Mouse (Mus musculus) forebrain, embryonic 11.5 days (tissue): ENCODE measurements around the gene Rcsd1. TPM values are rescaled to one million over a fixed set of nuclear protein-coding genes. Genes with fewer than 3 reads are reported as not detected.

Experiments
- ATAC-seq: fragments of 200-750 bp; cut with Nextera tagmentation; replicated peaks from 2 replicates; pipeline ENCODE4 v1.8.0; 2017; ENCODE audit warnings: moderate TSS enrichment; ENCODE audit not compliant: low FRiP score
- DNase-seq: peaks from one replicate; pipeline ENCODE4 v3.0.0-alpha.2; 2017; ENCODE audit warnings: low spot score
- H3K27ac ChIP-seq: fragments of 300-500 bp; sonication (generic); 2 replicates; pipeline ENCODE4 v1.5.1; 2014; ENCODE audit warnings: low read depth, low read length
- H3K27me3 ChIP-seq: fragments of 300-500 bp; sonication (generic); 2 replicates; pipeline ENCODE4 v1.6.1; 2014; ENCODE audit warnings: mild to moderate bottlenecking, low read length, mixed read lengths; ENCODE audit not compliant: control insufficient read depth, insufficient read depth
- H3K36me3 ChIP-seq: fragments of 300-500 bp; sonication (generic); 2 replicates; pipeline ENCODE4 v1.6.1; 2014; ENCODE audit warnings: mild to moderate bottlenecking, low read length, moderate library complexity, mixed read lengths; ENCODE audit not compliant: control insufficient read depth, insufficient read depth
- H3K4me1 ChIP-seq: fragments of 300-500 bp; sonication (generic); replicated peaks from 2 replicates; pipeline ENCODE4 v1.6.1; 2014; ENCODE audit warnings: low read length, mixed read lengths; ENCODE audit not compliant: control insufficient read depth, insufficient read depth
- H3K4me2 ChIP-seq: fragments of 300-500 bp; sonication (generic); 2 replicates; pipeline ENCODE4 v1.6.1; 2014; ENCODE audit warnings: low read depth, mild to moderate bottlenecking, low read length, moderate library complexity, mixed read lengths; ENCODE audit not compliant: severe bottlenecking
- H3K4me3 ChIP-seq: fragments of 300-500 bp; sonication (generic); 2 replicates; pipeline ENCODE4 v1.5.1; 2014; ENCODE audit warnings: low read depth, low read length
- H3K9ac ChIP-seq: fragments of 300-500 bp; sonication (generic); 2 replicates; pipeline ENCODE4 v1.6.1; 2014; ENCODE audit warnings: low read length
- H3K9me3 ChIP-seq: fragments of 300-500 bp; sonication (generic); 2 replicates; pipeline ENCODE4 v1.6.1; 2016; ENCODE audit warnings: low read length, mixed read lengths; ENCODE audit not compliant: control insufficient read depth
- WGBS: fragments of 180-500 bp; shearing (Covaris S2); extraction: QIAGEN DNeasy Blood & Tissue Kit; methylation state at CpG from one replicate; pipeline ENCODE4 v1.1.7; 2014; 5-methylcytosine and 5-hydroxymethylcytosine counted together
- polyA plus RNA-seq: library from polyadenylated mRNA; unstranded; fragments of >200 nt; fragmentation: Nextera tagmentation; extraction: Ambion mirVana; gene quantifications from 2 replicates; pipeline ENCODE4 v1.2.1, GENCODE M21; 2014

The Rcsd1 gene
- polyA plus RNA-seq, 1 experiment from 2014 or later: 7.2 TPM

- DNase-seq: no peak
- ATAC-seq: no peak
- Histone ChIP-seq H3K4me1 (no peaks in the 10 kb centered on the region), H3K27ac (no peak overlapping the region), H3K27me3 (no peaks in the 10 kb centered on the region), H3K4me3 (no peak overlapping the region), H3K9ac (no peak overlapping the region), H3K9me3 (no peaks in the 10 kb centered on the region), H3K4me2 (no peak overlapping the region), H3K36me3 (no peaks in the 10 kb centered on the region)
- 57% methylated on average over 15 of the region's 15 CpGs for WGBS
These were observed 30.5 kb downstream of the Rcsd1 start for GRCm38 (mm10) chr1:165678861-165679617.

- 69% methylated on average over 4 of the region's 4 CpGs for WGBS
- DNase-seq: no peak
- no peak for ATAC-seq
- Histone ChIP-seq H3K36me3 (no peaks in the 10 kb centered on the region), H3K9me3 (no peaks in the 10 kb centered on the region), H3K4me3 (no peak overlapping the region), H3K27me3 (no peaks in the 10 kb centered on the region), H3K27ac (no peak overlapping the region), H3K9ac (no peak overlapping the region), H3K4me2 (no peak overlapping the region), H3K4me1 (no peaks in the 10 kb centered on the region)
These were observed 32.0 kb downstream of the Rcsd1 start for GRCm38 (mm10) chr1:165677558-165677957.

GRCm38 (mm10) chr1:165676993-165677392, 32.6 kb downstream of the Rcsd1 start:
- no peaks in the 10 kb centered on the region for H3K4me1 ChIP-seq
- ATAC-seq (no peak), DNase-seq (no peak)
- no peak overlapping the region for H3K9ac ChIP-seq
- H3K4me3 ChIP-seq: no peak overlapping the region
- no peak overlapping the region for H3K4me2 ChIP-seq
- 91% methylated on average over 3 of the region's 3 CpGs for WGBS
- no peak overlapping the region for H3K27ac ChIP-seq
- H3K27me3 ChIP-seq: no peaks in the 10 kb centered on the region
- H3K9me3 ChIP-seq: no peaks in the 10 kb centered on the region
- no peaks in the 10 kb centered on the region for H3K36me3 ChIP-seq

GRCm38 (mm10) chr1:165675167-165675566, 34.4 kb downstream of the Rcsd1 start:
- Histone ChIP-seq H3K4me1 (no peaks in the 10 kb centered on the region), H3K4me2 (no peak overlapping the region), H3K9me3 (no peaks in the 10 kb centered on the region), H3K27me3 (no peaks in the 10 kb centered on the region), H3K9ac (no peak overlapping the region), H3K36me3 (no peaks in the 10 kb centered on the region), H3K4me3 (no peak overlapping the region), H3K27ac (no peak overlapping the region)
- no peak for ATAC-seq
- DNase-seq: no peak
- 92% methylated on average over 9 of the region's 9 CpGs for WGBS

- Histone ChIP-seq H3K27me3 (no peaks in the 10 kb centered on the region), H3K27ac (no peak overlapping the region)
These were observed 37.2 kb downstream of the Rcsd1 start for GRCm38 (mm10) chr1:165672355-165672754.

GRCm38 (mm10) chr1:165670056-165670455, 39.5 kb downstream of the Rcsd1 start:
- no peaks in the 10 kb centered on the region for H3K4me1 ChIP-seq
- H3K4me2 ChIP-seq: no peak overlapping the region
- no peak overlapping the region for H3K9ac ChIP-seq
- H3K27ac ChIP-seq: no peak overlapping the region
- no peaks in the 10 kb centered on the region for H3K9me3 ChIP-seq
- H3K27me3 ChIP-seq: no peaks in the 10 kb centered on the region
- 79% methylated on average over 6 of the region's 6 CpGs for WGBS
- ATAC-seq: no peak
- H3K4me3 ChIP-seq: no peak overlapping the region
- H3K36me3 ChIP-seq: no peaks in the 10 kb centered on the region
- no peak for DNase-seq

More at GRCm38 (mm10) chr1:165672355-165672754, 37.2 kb downstream of the Rcsd1 start:
- no peaks in the 10 kb centered on the region for H3K4me1 ChIP-seq
- WGBS: 77% methylated on average over 9 of the region's 9 CpGs
- no peak for DNase-seq
- no peak overlapping the region for H3K4me3 ChIP-seq
- H3K9ac ChIP-seq: no peak overlapping the region
- ATAC-seq: no peak
- no peak overlapping the region for H3K4me2 ChIP-seq
- no peaks in the 10 kb centered on the region for H3K36me3 ChIP-seq
- no peaks in the 10 kb centered on the region for H3K9me3 ChIP-seq

- WGBS: 79% methylated on average over 4 of the region's 4 CpGs
- H3K27me3 ChIP-seq: no peaks in the 10 kb centered on the region
- H3K4me2 ChIP-seq: no peak overlapping the region
- H3K4me1 ChIP-seq: no peaks in the 10 kb centered on the region
- H3K27ac ChIP-seq: no peak overlapping the region
- H3K36me3 ChIP-seq: no peaks in the 10 kb centered on the region
- no peak overlapping the region for H3K9ac ChIP-seq
- DNase-seq: no peak
- H3K4me3 ChIP-seq: no peak overlapping the region
- no peaks in the 10 kb centered on the region for H3K9me3 ChIP-seq
- ATAC-seq: no peak
These were observed 40.7 kb downstream of the Rcsd1 start for GRCm38 (mm10) chr1:165668904-165669303.

GRCm38 (mm10) chr1:165667380-165667779, 42.2 kb downstream of the Rcsd1 start:
- H3K27me3 ChIP-seq: no peaks in the 10 kb centered on the region
- WGBS: 60% methylated on average over 13 of the region's 13 CpGs
- DNase-seq (no peak), ATAC-seq (no peak)
- no peak overlapping the region for H3K4me2 ChIP-seq
- H3K36me3 ChIP-seq: no peaks in the 10 kb centered on the region
- H3K9ac ChIP-seq: no peak overlapping the region
- H3K9me3 ChIP-seq: no peaks in the 10 kb centered on the region
- H3K4me1 ChIP-seq: peaks cover 9% of the 10 kb centered on the region
- no peak overlapping the region for H3K4me3 ChIP-seq
- no peak overlapping the region for H3K27ac ChIP-seq

- DNase-seq (no peak), ATAC-seq (no peak)
- peaks cover 9% of the 10 kb centered on the region for H3K4me1 ChIP-seq
- H3K9me3 ChIP-seq: no peaks in the 10 kb centered on the region
- H3K27ac ChIP-seq: no peak overlapping the region
- H3K4me2 ChIP-seq: no peak overlapping the region
- no peak overlapping the region for H3K9ac ChIP-seq
- no peaks in the 10 kb centered on the region for H3K36me3 ChIP-seq
- H3K27me3 ChIP-seq: no peaks in the 10 kb centered on the region
- H3K4me3 ChIP-seq: no peak overlapping the region
- 95% methylated on average over 6 of the region's 6 CpGs for WGBS
These were observed 42.6 kb downstream of the Rcsd1 start for GRCm38 (mm10) chr1:165666944-165667343.
